Mouse (Mus musculus) T-helper 1 cell (primary cell): ENCODE measurements at regions not wholly inside any gene's neighbourhood (a gene's known extent, or its start where the extent isn't known, plus 50 kb on each side); places are given as distances from the start of the nearest gene placed in this dataset.

Experiments
- in situ Hi-C: fragments of 300-600 bp; cut with MboI, MseI; formaldehyde crosslinking; loops from one replicate; pipeline ENCODE4 v1.15.1; 2025; ENCODE audit warnings: high pct_unique_total_duplicates

DNA sequence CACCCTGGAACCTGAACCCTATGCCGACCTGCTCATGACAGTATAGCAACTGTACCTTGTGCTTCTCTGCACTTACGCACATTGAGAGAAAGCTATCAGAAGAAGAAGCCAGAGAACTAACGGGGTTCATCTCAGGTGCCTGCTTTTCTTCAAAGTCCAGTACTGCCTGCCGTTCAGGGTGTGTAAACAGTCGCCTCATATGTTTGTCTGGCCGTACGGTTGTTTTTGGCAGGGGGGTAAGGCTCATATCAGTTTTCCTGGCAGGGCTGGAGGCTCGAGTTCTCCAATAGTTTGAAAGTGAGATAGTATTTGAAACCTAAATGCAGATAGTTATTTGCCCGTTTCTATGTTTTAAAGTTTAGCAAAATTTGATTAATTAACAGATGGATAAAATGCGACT, 54.9 kb upstream of the Zfp507 start:
- in situ Hi-C loops: loop anchor here (5.0 kb wide), 1 partner anchor 170 kb away; no protein-coding TSS in a partner anchor
